Mouse (Mus musculus) kidney, adult 2 months (tissue): ENCODE results near the gene Elovl5. TPM values are rescaled to one million over a fixed set of nuclear protein-coding genes. Genes with fewer than 3 reads are reported as not detected.

ENCODE experiments used
- DNase-seq: peaks from one replicate; pipeline ENCODE4 v3.0.0; 2021
- H3K27ac ChIP-seq: fragments of 200-500 bp; 2 replicates; pipeline ENCODE4 v1.5.1; 2012; ENCODE audit warnings: low read depth, low read length, control low read depth, inconsistent platforms; ENCODE audit not compliant: insufficient read depth
- H3K27me3 ChIP-seq: fragments of 200-500 bp; replicated peaks from 2 replicates; pipeline ENCODE4 v1.6.1; 2012; ENCODE audit warnings: mild to moderate bottlenecking, moderate library complexity, low read length, inconsistent platforms; ENCODE audit not compliant: control insufficient read depth, insufficient read depth
- H3K36me3 ChIP-seq: fragments of 200-500 bp; 2 replicates; pipeline ENCODE4 v1.6.1; 2012; ENCODE audit warnings: mild to moderate bottlenecking, moderate library complexity, low read length, inconsistent platforms; ENCODE audit not compliant: control insufficient read depth, insufficient read depth
- H3K4me1 ChIP-seq: fragments of 200-500 bp; 2 replicates; pipeline ENCODE4 v1.6.1; 2011; ENCODE audit warnings: low read length; ENCODE audit not compliant: control insufficient read depth, insufficient read depth
- H3K4me3 ChIP-seq: fragments of 200-500 bp; 2 replicates; pipeline ENCODE4 v1.5.1; 2011; ENCODE audit warnings: mild to moderate bottlenecking, low read depth, low read length, control low read depth; ENCODE audit not compliant: insufficient read depth
- CTCF ChIP-seq: fragments of 200-500 bp; conservative IDR thresholded peaks from 2 replicates; pipeline ENCODE4 v1.5.1; 2011; ENCODE audit warnings: low read depth, mild to moderate bottlenecking, control low read depth, low read length, moderate library complexity, mixed read lengths; ENCODE audit not compliant: insufficient read depth, insufficient read length
- POLR2A ChIP-seq: fragments of 200-500 bp; IDR thresholded peaks from one replicate; pipeline ENCODE4 v1.6.1; 2011; ENCODE audit warnings: low read depth, low read length, control low read depth
- WGBS: fragments of 180-500 bp; shearing (Covaris S2); methylation state at CpG from one replicate; pipeline ENCODE4 v1.1.7; 2018; 5-methylcytosine and 5-hydroxymethylcytosine counted together
- polyA plus RNA-seq: library from polyadenylated mRNA; depleted of rRNA; stranded (reverse); fragments of >200 nt; gene quantifications from 2 replicates; pipeline ENCODE4 v1.2.3, GENCODE M21; 2012

The Elovl5 gene
- polyA plus RNA-seq, 1 experiment: 70.0 TPM

- Histone ChIP-seq H3K27me3 (no peaks in the 10 kb centered on the region), H3K4me1 (peaks cover 21% of the 10 kb centered on the region), H3K4me3 (no peak overlapping the region), H3K36me3 (no peaks in the 10 kb centered on the region), H3K27ac (no peak overlapping the region)
- DNase-seq: no peak
- WGBS: 89% methylated on average over 4 of the region's 4 CpGs
- TF ChIP-seq POLR2A (no peak), CTCF (no peak)
Measured at GRCm38 (mm10) chr9:77928769-77929168, 11.6 kb downstream of the Elovl5 start.

GRCm38 (mm10) chr9:77929296-77929695, 12.1 kb downstream of the Elovl5 start:
- H3K36me3 ChIP-seq: no peaks in the 10 kb centered on the region
- DNase-seq: no peak
- no peaks in the 10 kb centered on the region for H3K27me3 ChIP-seq
- H3K4me1 ChIP-seq: peaks cover 19% of the 10 kb centered on the region
- 83% methylated on average over 5 of the region's 5 CpGs for WGBS
- H3K27ac ChIP-seq: no peak overlapping the region
- TF ChIP-seq CTCF (no peak), POLR2A (no peak)
- no peak overlapping the region for H3K4me3 ChIP-seq

- 46% methylated on average over 10 of the region's 10 CpGs for WGBS
- TF ChIP-seq CTCF: no peak
- no peak for TF ChIP-seq POLR2A
- Histone ChIP-seq H3K36me3 (no peaks in the 10 kb centered on the region), H3K4me1 (peaks cover 19% of the 10 kb centered on the region), H3K4me3 (no peak overlapping the region), H3K27ac (no peak overlapping the region), H3K27me3 (no peaks in the 10 kb centered on the region)
- DNase-seq: no peak
Measured at GRCm38 (mm10) chr9:77930036-77930859, 13.1 kb downstream of the Elovl5 start.

- H3K27ac ChIP-seq: no peak overlapping the region
- H3K27me3 ChIP-seq: no peaks in the 10 kb centered on the region
- H3K4me3 ChIP-seq: no peak overlapping the region
- 20% methylated on average over 4 of the region's 4 CpGs for WGBS
- peaks cover 21% of the 10 kb centered on the region for H3K4me1 ChIP-seq
- TF ChIP-seq POLR2A: no peak
- no peak for TF ChIP-seq CTCF
- DNase-seq: no peak
- no peaks in the 10 kb centered on the region for H3K36me3 ChIP-seq
Measured at GRCm38 (mm10) chr9:77930860-77931184, 13.7 kb downstream of the Elovl5 start.

GRCm38 (mm10) chr9:77931740-77932139, 14.6 kb downstream of the Elovl5 start:
- WGBS: 92% methylated on average over 5 of the region's 5 CpGs
- no peak overlapping the region for H3K27ac ChIP-seq
- no peak for DNase-seq

GRCm38 (mm10) chr9:77935818-77936611, 18.9 kb downstream of the Elovl5 start:
- 43% methylated on average over 10 of the region's 10 CpGs for WGBS
- no peaks in the 10 kb centered on the region for H3K36me3 ChIP-seq
- peak overlapping the region; percentile 99 for H3K27ac ChIP-seq
- DNase-seq: peak; percentile 85
- peak overlapping the region; percentile 37; the same call in 1 of the 2 replicates for H3K4me3 ChIP-seq
- no peak for TF ChIP-seq POLR2A
- TF ChIP-seq CTCF: no peak
- H3K27me3 ChIP-seq: no peaks in the 10 kb centered on the region
- peaks cover 14% of the 10 kb centered on the region for H3K4me1 ChIP-seq

More at GRCm38 (mm10) chr9:77931740-77932139, 14.6 kb downstream of the Elovl5 start:
- Histone ChIP-seq H3K36me3 (no peaks in the 10 kb centered on the region), H3K4me3 (no peak overlapping the region), H3K27me3 (no peaks in the 10 kb centered on the region), H3K4me1 (peaks cover 22% of the 10 kb centered on the region)
- TF ChIP-seq CTCF: no peak
- no peak for TF ChIP-seq POLR2A

GRCm38 (mm10) chr9:77937875-77938274, 20.7 kb downstream of the Elovl5 start:
- WGBS: 66% methylated on average over 11 of the region's 11 CpGs
- no peak for DNase-seq
- H3K36me3 ChIP-seq: no peaks in the 10 kb centered on the region
- no peaks in the 10 kb centered on the region for H3K27me3 ChIP-seq
- H3K4me1 ChIP-seq: peaks cover 14% of the 10 kb centered on the region
- no peak overlapping the region for H3K4me3 ChIP-seq
- TF ChIP-seq POLR2A (no peak), CTCF (no peak)
- H3K27ac ChIP-seq: no peak overlapping the region
